Mouse (Mus musculus) forebrain, embryonic 15.5 days (tissue): ENCODE measurements around the gene Cmtm3. TPM values are rescaled to one million over a fixed set of nuclear protein-coding genes. Genes with fewer than 3 reads are reported as not detected.
A peak's percentile ranks its signal among the peaks of the same experiment; 100 is the strongest.
"Not testable (repeated sequence)": the region's sequence is repeated elsewhere in the genome, so short reads cannot be mapped to it uniquely, and the experiment has no call there.

Source experiments
- ATAC-seq: fragments of 200-750 bp; cut with Nextera tagmentation; replicated peaks from 2 replicates; pipeline ENCODE4 v1.8.0; 2017; ENCODE audit warnings: mild to moderate bottlenecking, moderate TSS enrichment, moderate library complexity
- H3K27ac ChIP-seq: fragments of 300-500 bp; sonication (generic); replicated peaks from 2 replicates; pipeline ENCODE4 v1.5.1; 2015; ENCODE audit warnings: mild to moderate bottlenecking, inconsistent platforms
- H3K27me3 ChIP-seq: fragments of 300-500 bp; sonication (generic); 2 replicates; pipeline ENCODE4 v1.6.1; 2015; ENCODE audit warnings: inconsistent platforms
- H3K36me3 ChIP-seq: fragments of 300-500 bp; sonication (generic); 2 replicates; pipeline ENCODE4 v1.6.1; 2015; ENCODE audit warnings: mild to moderate bottlenecking, inconsistent platforms
- H3K4me1 ChIP-seq: fragments of 300-500 bp; sonication (generic); 2 replicates; pipeline ENCODE4 v1.6.1; 2015; ENCODE audit warnings: inconsistent platforms
- H3K4me2 ChIP-seq: fragments of 300-500 bp; sonication (generic); replicated peaks from 2 replicates; pipeline ENCODE4 v1.6.1; 2015; ENCODE audit warnings: mild to moderate bottlenecking, inconsistent platforms
- H3K4me3 ChIP-seq: fragments of 300-500 bp; sonication (generic); 2 replicates; pipeline ENCODE4 v1.5.1; 2015; ENCODE audit warnings: mild to moderate bottlenecking, inconsistent platforms
- H3K9ac ChIP-seq: fragments of 300-500 bp; sonication (generic); replicated peaks from 2 replicates; pipeline ENCODE4 v1.6.1; 2015; ENCODE audit warnings: mild to moderate bottlenecking, inconsistent platforms
- H3K9me3 ChIP-seq: fragments of 300-500 bp; sonication (generic); 2 replicates; pipeline ENCODE4 v1.6.1; 2016; ENCODE audit warnings: inconsistent platforms
- WGBS: fragments of 180-500 bp; shearing (Covaris S2); methylation state at CpG from one replicate; pipeline ENCODE4 v1.1.7; 2015; ENCODE audit warnings: mixed read lengths; 5-methylcytosine and 5-hydroxymethylcytosine counted together
- polyA plus RNA-seq: library from polyadenylated mRNA; unstranded; fragments of >200 nt; fragmentation: Nextera tagmentation; extraction: Ambion mirVana; gene quantifications from 2 replicates; pipeline ENCODE4 v1.2.1, GENCODE M21; 2015

The Cmtm3 gene
- 32.7 and 34.3 TPM in 2 replicates for polyA plus RNA-seq

DNA sequence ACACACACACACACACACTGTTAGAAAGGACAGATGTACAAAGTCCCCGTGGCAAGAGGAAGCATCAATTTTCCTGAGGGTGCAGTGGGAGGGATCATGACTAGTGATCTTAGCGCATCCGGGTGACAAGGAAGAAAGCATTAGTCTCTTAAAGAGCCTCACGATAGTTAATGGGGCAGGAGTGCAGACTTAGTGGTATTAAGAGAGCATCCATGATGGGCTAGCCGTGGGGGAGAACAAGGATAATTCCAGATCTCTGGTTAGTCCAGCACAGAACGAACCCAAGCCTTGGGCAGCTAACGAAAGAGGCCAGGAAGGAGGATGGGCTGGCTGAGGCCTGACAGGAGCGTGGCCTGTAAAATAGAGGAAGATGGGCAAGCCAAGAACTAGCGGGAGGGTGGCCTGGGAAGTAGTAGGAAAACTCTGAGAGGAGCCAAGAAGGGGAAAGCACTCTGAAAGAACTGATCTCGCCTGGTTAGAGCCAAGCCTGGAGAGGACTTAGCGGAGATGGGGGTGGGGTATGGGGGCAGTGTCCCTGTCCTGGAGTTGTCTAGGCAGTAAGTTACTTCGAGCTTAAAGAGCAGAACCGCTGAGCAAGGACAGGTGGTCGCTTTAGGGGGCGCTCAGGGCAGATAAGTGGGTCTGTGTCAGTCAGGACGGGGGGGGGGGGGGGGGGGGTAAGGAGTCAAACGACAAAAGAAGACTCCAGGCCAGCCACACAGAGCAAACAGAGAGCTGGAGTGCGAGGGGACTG lies at the start of gene Cmtm3:
TSS of gene Cmtm3 (plus strand) at position 182 of the 754 bp plus-strand sequence.
- 0 out of 2 replicates have a peak within 1 kb of the TSS, but pooled peaks have one; percentile 19 for H3K27ac ChIP-seq
- 14% methylated on average over 18 of the region's 18 CpGs for WGBS
- no peak for ATAC-seq

GRCm38 (mm10) chr8:104293081-104293480 lies 46.1 kb upstream of the Cmtm3 start, which contains the start of gene Cmtm2a:
TSS of gene Cmtm2a (minus strand) at chr8:104293181.
- 89% methylated on average over 12 of the region's 12 CpGs for WGBS
- ATAC-seq: not testable (repeated sequence)

More for the DNA sequence above, at the start of gene Cmtm3:
- no peaks in the 10 kb centered on the region for H3K9me3 ChIP-seq
- peaks cover 16% of the 10 kb centered on the region for H3K4me1 ChIP-seq
- H3K4me2 ChIP-seq: peak within 1 kb of the TSS; percentile 81
- peak within 1 kb of the TSS; percentile 61 for H3K4me3 ChIP-seq
- H3K9ac ChIP-seq: peak within 1 kb of the TSS; percentile 56
- no peaks in the 10 kb centered on the region for H3K36me3 ChIP-seq
- H3K27me3 ChIP-seq: no peaks in the 10 kb centered on the region

DNA sequence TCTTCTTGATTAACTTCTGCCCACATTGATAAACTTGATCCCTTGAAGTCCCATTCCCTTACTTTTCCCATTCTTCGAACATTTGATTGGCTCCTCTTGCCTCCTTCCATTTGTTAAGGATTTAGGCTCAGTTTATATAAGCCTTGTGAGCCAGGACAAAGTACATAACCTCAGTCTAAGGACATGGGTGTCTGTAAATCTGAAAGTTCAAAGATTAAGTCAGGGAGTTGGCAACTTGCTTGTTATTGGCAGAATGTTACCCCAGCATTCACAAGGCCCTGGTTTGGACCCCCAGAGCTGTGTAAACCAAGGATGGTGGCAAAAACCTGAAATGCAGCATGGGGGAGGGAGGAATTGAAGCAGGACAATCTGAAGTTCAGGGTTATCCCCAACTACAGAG lies 44.8 kb upstream of the Cmtm3 start:
- H3K36me3 ChIP-seq: no peaks in the 10 kb centered on the region
- ATAC-seq: no peak
- no peak overlapping the region for H3K9ac ChIP-seq
- H3K27ac ChIP-seq: no peak overlapping the region
- no peaks in the 10 kb centered on the region for H3K9me3 ChIP-seq
- WGBS: 85% methylated on average over 1 of the region's 1 CpGs
- H3K27me3 ChIP-seq: no peaks in the 10 kb centered on the region
- H3K4me3 ChIP-seq: no peak overlapping the region
- H3K4me2 ChIP-seq: no peak overlapping the region
- H3K4me1 ChIP-seq: no peaks in the 10 kb centered on the region

More at GRCm38 (mm10) chr8:104293081-104293480, 46.1 kb upstream of the Cmtm3 start, which contains the start of gene Cmtm2a:
- not testable (repeated sequence) for H3K4me3 ChIP-seq, H3K27ac ChIP-seq, H3K9me3 ChIP-seq, H3K9ac ChIP-seq, H3K27me3 ChIP-seq, H3K36me3 ChIP-seq, H3K4me2 ChIP-seq, H3K4me1 ChIP-seq

- peak; percentile 88 for ATAC-seq
- not testable (repeated sequence) for H3K9ac ChIP-seq, H3K36me3 ChIP-seq, H3K9me3 ChIP-seq, H3K4me3 ChIP-seq, H3K4me2 ChIP-seq, H3K27me3 ChIP-seq
- Histone ChIP-seq H3K27ac (0 out of 2 replicates have a peak overlapping the region, but pooled peaks have one; percentile 11), H3K4me1 (peaks cover 14% of the 10 kb centered on the region)
- WGBS: 0% methylated on average over 3 of the region's 3 CpGs
Observed at GRCm38 (mm10) chr8:104301577-104301976, 37.6 kb upstream of the Cmtm3 start.

DNA sequence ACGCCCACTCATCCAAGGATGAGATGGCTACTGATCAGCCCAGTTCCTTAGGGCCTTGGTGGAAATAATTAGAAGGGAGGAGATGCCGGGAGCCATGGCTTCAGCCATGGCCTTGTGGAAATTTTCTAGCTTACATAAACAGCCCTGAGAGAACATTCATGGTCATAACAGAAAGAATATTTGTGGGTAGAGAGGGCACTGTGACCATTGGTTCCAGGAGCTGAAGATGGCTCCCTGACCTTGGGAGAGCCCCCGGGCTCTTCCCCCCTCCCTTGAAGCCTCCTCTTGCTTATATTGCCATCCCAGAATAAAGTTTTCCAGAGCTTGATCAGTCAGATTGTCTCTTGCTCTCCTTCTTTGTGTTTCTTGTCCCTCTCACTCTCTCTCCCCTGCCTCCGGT lies 36.7 kb upstream of the Cmtm3 start:
- 95% methylated on average over 4 of the region's 4 CpGs for WGBS

GRCm38 (mm10) chr8:104304962-104305361 lies 34.2 kb upstream of the Cmtm3 start:
- H3K4me3 ChIP-seq: no peak overlapping the region
- ATAC-seq: no peak
- peaks cover 14% of the 10 kb centered on the region for H3K4me1 ChIP-seq
- 90% methylated on average over 11 of the region's 11 CpGs for WGBS
- H3K9ac ChIP-seq: no peak overlapping the region
- H3K27ac ChIP-seq: no peak overlapping the region
- H3K9me3 ChIP-seq: no peaks in the 10 kb centered on the region
- H3K27me3 ChIP-seq: no peaks in the 10 kb centered on the region
- no peaks in the 10 kb centered on the region for H3K36me3 ChIP-seq
- H3K4me2 ChIP-seq: no peak overlapping the region

More for the DNA sequence above, 36.7 kb upstream of the Cmtm3 start:
- not testable (repeated sequence) for H3K27me3 ChIP-seq, H3K9ac ChIP-seq, H3K27ac ChIP-seq, ATAC-seq, H3K4me3 ChIP-seq, H3K9me3 ChIP-seq, H3K4me2 ChIP-seq, H3K36me3 ChIP-seq
- H3K4me1 ChIP-seq: peaks cover 14% of the 10 kb centered on the region

- 74% methylated on average over 6 of the region's 6 CpGs for WGBS
- not testable (repeated sequence) for H3K4me2 ChIP-seq, H3K36me3 ChIP-seq, H3K27ac ChIP-seq, H3K4me3 ChIP-seq, H3K4me1 ChIP-seq, ATAC-seq, H3K9me3 ChIP-seq, H3K27me3 ChIP-seq, H3K9ac ChIP-seq
Observed at GRCm38 (mm10) chr8:104308341-104308740, 30.9 kb upstream of the Cmtm3 start.

GRCm38 (mm10) chr8:104309441-104310155 lies 29.6 kb upstream of the Cmtm3 start, which contains the start of the genes Gm45711 and Cmtm1:
TSS of gene Gm45711 (minus strand) at chr8:104310081.
TSS of gene Cmtm1 (minus strand) at chr8:104310145.
- not testable (repeated sequence) for H3K9ac ChIP-seq, ATAC-seq, H3K4me3 ChIP-seq, H3K36me3 ChIP-seq, H3K4me1 ChIP-seq, H3K4me2 ChIP-seq, H3K27me3 ChIP-seq, H3K27ac ChIP-seq, H3K9me3 ChIP-seq
- 92% methylated on average over 36 of the region's 36 CpGs for WGBS

DNA sequence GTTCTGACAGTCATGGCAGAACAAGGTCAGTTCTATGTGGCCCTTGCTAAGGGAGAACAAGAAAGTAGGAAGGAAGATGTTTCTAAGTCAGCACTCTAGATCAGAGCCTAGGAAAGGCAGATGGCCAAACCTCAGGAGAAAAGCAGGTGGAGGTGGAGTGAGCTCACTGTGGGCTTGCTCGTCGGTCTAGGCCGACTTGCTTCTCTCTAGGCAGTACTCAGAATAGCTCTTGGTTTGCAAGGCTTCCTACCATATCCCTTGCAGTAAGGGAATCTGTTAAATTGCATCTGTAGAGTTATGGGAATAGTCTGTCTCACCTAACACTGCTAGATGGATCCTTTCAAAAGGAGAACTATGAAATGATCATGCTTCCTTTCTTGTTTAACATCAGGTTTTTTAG lies 27.2 kb upstream of the Cmtm3 start:
- H3K27me3 ChIP-seq, H3K27ac ChIP-seq, H3K36me3 ChIP-seq, ATAC-seq, H3K4me3 ChIP-seq, H3K4me2 ChIP-seq, H3K9ac ChIP-seq, H3K9me3 ChIP-seq, H3K4me1 ChIP-seq: not testable (repeated sequence)
- WGBS: 94% methylated on average over 3 of the region's 3 CpGs

GRCm38 (mm10) chr8:104313311-104313710 lies 25.9 kb upstream of the Cmtm3 start:
- no peak for ATAC-seq

GRCm38 (mm10) chr8:104321267-104321666 lies 17.9 kb upstream of the Cmtm3 start, which contains the start of gene Gm11020:
TSS of gene Gm11020 (plus strand) at chr8:104321567.
- not testable (repeated sequence) for H3K4me2 ChIP-seq, H3K9me3 ChIP-seq, H3K36me3 ChIP-seq, H3K4me3 ChIP-seq, H3K27ac ChIP-seq, H3K27me3 ChIP-seq, H3K4me1 ChIP-seq, ATAC-seq, H3K9ac ChIP-seq
- 84% methylated on average over 9 of the region's 11 CpGs for WGBS

More at GRCm38 (mm10) chr8:104313311-104313710, 25.9 kb upstream of the Cmtm3 start:
- H3K27ac ChIP-seq: no peak overlapping the region
- H3K4me3 ChIP-seq: no peak overlapping the region
- H3K9me3 ChIP-seq: no peaks in the 10 kb centered on the region
- no peaks in the 10 kb centered on the region for H3K36me3 ChIP-seq
- WGBS: 70% methylated on average over 4 of the region's 4 CpGs
- no peak overlapping the region for H3K9ac ChIP-seq
- H3K4me1 ChIP-seq: no peaks in the 10 kb centered on the region
- no peak overlapping the region for H3K4me2 ChIP-seq
- H3K27me3 ChIP-seq: no peaks in the 10 kb centered on the region

GRCm38 (mm10) chr8:104321930-104322329 lies 17.3 kb upstream of the Cmtm3 start, which contains the start of gene Cmtm2b:
TSS of gene Cmtm2b (plus strand) at chr8:104322230.
- not testable (repeated sequence) for H3K27ac ChIP-seq, H3K9me3 ChIP-seq, H3K4me3 ChIP-seq, ATAC-seq, H3K36me3 ChIP-seq, H3K27me3 ChIP-seq, H3K4me2 ChIP-seq, H3K4me1 ChIP-seq, H3K9ac ChIP-seq
- 91% methylated on average over 12 of the region's 12 CpGs for WGBS
